Mouse (Mus musculus): ENCODE results near the gene Klk15.
"Not testable (repeated sequence)": the region's sequence is repeated elsewhere in the genome, so short reads cannot be mapped to it uniquely, and the experiment has no call there.

Gene Klk15

DNA sequence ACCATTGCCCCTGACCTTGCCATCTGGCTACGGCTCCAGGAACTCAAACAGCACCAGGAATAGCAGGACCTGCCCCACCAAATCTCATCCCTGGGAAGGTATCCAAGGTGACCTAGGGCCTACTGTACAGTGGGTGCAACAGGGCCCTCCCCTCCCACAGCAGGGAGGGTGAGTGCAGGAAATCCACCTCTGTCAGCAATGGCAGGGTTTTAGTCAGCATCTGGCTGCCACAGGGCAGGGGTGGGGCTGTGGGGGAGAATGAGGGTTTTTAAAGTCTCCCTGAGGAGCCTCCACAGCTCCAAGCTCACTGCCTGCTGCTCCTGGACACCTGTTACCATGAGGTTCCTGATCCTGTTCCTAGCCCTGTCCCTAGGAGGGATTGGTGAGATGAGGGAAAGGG lies 42.2 kb downstream of the Klk15 start, which contains the start of gene Klk1b9:
Gene Klk1b9 (plus strand): TSS at position 301 of the 400 bp plus-strand sequence.
- in situ Hi-C loops (cut with MboI, MseI) = not testable (repeated sequence)

DNA sequence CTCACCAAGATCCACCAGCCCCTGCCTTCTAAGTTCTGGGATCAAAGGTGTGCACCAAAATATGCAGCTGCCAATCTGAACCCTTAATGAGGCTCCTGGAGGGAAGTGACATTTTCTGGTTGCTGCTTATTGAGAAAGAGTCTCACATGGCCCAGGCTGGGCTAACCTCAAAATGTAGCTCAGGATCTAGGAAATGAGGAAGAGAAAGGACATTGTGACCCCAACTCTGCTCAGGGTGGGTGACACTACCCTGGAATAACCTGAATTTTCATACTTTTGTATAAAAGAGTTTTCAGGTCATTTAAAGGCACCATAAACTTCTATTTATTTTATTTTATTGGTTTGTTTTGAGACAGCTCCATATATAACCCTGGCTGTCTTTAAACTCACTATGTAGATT lies 52.1 kb downstream of the Klk15 start:
- in situ Hi-C loops (cut with MboI, MseI) = no loop called here

All from T-helper 1 cell (primary cell).